Comparison of ENCODE assay signal across 18 mouse cellular contexts in genomic region chr4:74357479-74357878, GRCm38 (mm10).
DNase-seq lines count a peak whose midpoint lies in the region; ATAC-seq lines count a peak whose summit lies in the region.
"Had no signal": no experiment of that assay in that cellular context is flagged by ENCODE, and none has a peak within 500 bp of the region (broad histone marks: within the 10 kb centered on the region; RNA-seq: fewer than 3 reads in every experiment).

No protein-coding gene starts in this region.

- peak; percentile 1 for DNase-seq in lung, postnatal 36 days
- no peak for DNase-seq in lung, adult 18-20 months
- DNase-seq in MEL-GATA-1-ER (ENCODE audit: extremely low read depth, low read depth) = peak; percentile 40
- DNase-seq in thymus, postnatal 25 days = no peak
- DNase-seq in cerebellum, adult 9-10 months = no peak
- DNase-seq: adrenal gland, postnatal 10 days; adrenal gland, postnatal 36 days; B cell, adult 2 months; cerebellum, adult 18-20 months; cerebellum, adult 9-11 months; cerebellum, postnatal 25 days; embryo, embryonic 11 days; gastrocnemius, postnatal 25 days; heart, adult 2 months; heart, postnatal 14 days had no signal

- ATAC-seq in megakaryocyte, adult 5-6 weeks (ENCODE audit: poor library complexity, severe bottlenecking) = peak; percentile 35; the same call in 1 of the 2 replicates
- ATAC-seq: forebrain, embryonic 15.5 days; intestine, embryonic 15.5 days had no signal

Comparison
In these comparisons a context has a peak if more than half of its experiments do, and no peak if none do; other contexts are left out.
1. DNase-seq: peak in lung, postnatal 36 days (single experiment) and MEL-GATA-1-ER (single experiment); none in lung, adult 18-20 months (0 of 2), thymus, postnatal 25 days (single experiment) and cerebellum, adult 9-10 months (single experiment).